Mouse (Mus musculus): ENCODE data around the gene Spats1.
"Not testable (repeated sequence)": the region's sequence is repeated elsewhere in the genome, so short reads cannot be mapped to it uniquely, and the experiment has no call there.

The Spats1 gene

DNA sequence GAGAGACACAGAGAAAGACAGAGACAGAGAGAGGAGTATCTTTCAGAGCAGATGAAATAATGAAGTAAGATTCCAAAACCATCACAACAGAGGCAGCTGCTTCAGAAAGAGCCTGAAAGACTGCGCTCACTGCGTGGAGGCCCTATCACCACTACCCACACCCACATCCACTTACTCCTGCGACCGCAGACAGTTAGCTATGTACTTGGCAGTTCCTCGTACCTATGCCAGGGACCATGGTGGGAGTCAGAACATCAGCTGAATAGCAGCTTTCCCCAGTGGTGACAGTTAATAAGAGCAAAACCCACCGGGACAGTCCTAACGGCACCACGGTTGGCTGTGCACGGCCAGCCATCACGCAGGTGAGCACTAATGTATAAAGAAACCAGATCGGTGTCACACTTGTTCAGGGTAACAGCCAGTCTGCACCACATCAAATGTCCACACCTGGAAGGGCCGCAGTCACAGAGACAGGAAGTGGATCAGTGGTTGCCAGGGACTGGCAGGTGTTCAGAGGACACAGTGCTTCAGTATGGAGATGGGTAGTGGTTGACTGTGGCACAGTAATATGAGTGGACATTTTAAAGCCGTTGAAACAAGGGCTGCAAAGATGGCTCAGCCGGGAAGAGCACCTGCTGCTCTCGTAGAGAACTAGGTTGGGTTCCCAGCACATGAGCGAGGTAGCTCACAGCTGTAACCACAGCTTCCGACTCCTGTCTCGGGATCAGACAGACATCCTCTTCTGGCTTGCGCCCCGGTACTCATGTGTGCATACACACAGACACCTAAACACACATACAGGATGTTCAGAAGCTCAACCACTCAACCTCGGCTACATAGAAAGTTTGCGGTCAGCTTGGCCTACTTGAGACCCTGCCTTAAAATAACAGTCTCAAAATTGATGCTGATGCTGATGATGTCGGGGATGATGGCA is 13.4 kb upstream of the Spats1 start:
- DNase-seq: no peak

- no peak for DNase-seq
Observed at GRCm38 (mm10) chr17:45487216-45487615, 12.0 kb upstream of the Spats1 start.

DNA sequence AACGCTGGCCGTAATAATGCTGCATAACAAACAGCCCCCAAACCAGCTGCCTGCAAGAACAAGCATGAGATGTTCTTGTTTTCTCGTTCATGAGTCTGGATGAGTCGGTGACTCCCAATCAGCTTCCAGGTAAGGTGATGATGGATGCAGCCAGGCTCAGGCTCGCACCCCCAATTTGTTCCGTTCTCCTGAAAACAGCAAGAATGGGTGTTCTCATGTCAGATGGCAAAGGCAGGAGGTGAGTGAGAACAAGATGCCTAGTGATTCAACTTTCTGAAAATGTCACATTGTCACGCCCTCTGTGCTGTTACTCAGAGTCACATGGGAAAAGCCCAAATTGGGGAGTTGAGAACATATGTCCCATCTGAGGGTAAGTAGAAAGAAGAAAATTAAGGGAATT is 10.4 kb upstream of the Spats1 start:
- no peak for DNase-seq

DNA sequence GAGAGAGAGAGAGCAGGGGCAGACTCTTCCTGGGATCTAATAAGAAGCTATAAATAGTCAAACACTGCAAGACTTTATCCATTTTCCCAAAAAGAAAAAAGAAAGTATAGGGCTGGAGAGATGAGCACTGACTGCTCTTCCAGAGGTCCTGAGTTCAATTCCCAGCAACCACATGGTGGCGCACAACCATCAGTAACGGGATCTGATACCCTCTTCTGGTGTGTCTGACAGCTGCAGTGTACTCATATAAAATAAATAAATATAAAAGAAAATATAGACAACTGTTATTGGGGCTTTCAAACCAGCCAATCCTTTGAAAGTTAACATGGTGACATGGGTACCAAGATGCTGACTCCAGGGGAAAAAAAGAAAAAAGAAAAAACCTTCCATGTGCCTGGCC is 5.2 kb upstream of the Spats1 start:
- DNase-seq: peak; percentile 53 to 61

GRCm38 (mm10) chr17:45478234-45478825 is 3.1 kb upstream of the Spats1 start:
- peak; percentile 96 to 97 for DNase-seq

- peak in 1 of 2 experiments; percentile 24 for DNase-seq
Observed at GRCm38 (mm10) chr17:45474146-45474545, 1.1 kb downstream of the Spats1 start.

DNA sequence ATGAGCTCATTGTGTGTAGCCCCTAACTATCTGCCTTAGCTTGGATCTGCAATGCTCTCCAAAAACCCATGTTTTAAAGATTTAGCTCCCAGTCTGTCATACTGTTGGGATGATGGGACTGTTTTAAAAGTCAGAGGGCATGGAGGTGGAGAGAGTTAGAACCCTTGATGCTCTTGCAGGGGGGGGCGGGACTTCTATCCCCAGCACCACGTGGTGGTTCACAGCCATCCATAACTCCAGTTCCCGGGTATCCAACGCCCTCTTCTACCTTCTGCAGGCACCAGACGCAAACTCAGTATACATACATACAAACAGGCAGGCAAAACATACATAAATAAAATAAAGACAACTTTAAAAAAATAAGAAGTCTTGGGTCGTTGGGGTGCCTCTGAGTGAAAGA is 1.5 kb downstream of the Spats1 start:
- DNase-seq: no peak

DNA sequence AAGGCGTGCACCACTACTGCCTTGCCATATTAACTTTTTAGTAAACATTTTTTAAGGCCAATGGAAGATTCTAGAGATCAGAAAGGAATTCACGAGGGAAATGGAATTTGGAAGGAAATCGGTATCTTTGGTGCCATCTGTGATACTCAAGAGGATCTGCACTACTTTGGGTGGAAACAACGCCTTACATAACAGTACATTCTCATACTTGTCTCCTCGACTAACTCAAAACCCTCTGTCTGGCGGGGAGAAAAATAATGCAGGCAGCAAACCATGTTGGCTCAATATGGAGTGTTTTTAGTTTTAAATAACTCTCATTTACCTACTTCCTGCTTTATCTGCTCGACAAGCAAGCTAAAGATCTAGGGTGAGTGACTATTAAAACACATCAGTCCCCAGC is 4.5 kb downstream of the Spats1 start:
- no peak for DNase-seq

DNA sequence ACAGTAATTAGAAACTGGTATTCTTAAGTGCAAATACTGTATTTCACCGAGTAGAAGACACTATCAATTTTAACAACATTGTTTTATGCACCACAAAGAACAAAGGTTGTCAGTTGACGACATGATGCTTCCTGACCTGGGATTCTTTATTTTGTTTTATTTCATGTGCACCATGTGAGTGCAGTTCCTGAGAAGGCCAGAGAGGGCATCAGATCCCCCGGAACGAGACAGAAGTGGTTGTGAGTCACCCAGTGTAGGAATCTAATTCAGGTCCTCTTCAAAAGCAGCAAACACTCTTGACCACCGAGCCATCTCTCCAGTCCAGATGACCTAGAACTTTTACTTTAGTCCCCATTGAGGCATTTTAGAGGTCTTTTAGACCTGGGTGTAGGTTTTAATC is 6.9 kb downstream of the Spats1 start:
- no peak for DNase-seq

DNA sequence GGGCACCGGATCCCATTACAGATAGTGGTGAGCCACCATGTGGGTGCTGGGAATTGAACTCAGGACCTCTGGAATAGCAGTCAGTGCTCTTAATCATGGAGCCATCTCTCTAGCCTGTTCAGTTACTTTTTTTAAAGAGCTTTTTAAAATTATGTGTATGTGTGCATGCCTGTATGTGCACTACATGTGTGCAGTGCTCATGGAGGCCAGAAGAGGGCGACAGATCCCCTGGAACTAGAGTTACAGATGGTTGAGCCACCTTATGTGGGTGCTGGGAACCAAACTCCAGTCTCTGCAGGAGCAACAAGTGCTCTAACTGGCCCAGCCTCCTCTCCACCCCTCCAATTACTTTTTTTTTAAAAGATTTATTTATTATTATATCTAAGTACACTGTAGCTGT is 8.5 kb downstream of the Spats1 start:
- DNase-seq: no peak

DNA sequence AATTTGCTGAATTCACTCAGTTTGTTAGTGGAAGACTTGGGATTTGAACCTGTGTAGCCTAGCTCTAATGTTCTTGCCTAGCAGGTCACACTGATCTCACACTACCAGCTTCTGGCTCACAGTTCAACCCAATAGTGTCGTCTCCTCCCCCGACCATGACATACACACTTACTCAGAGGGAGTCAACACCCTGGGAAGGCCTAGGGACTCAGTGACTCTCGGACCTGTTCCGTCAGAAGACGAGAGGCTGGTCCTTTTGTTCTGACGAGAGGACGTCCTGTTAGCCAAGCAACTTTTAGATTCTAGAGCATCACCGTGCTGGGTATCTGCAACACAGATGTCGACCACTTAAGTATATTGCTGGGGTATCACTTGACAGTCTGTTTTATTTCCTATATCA is 11.0 kb downstream of the Spats1 start:
- DNase-seq: no peak

DNA sequence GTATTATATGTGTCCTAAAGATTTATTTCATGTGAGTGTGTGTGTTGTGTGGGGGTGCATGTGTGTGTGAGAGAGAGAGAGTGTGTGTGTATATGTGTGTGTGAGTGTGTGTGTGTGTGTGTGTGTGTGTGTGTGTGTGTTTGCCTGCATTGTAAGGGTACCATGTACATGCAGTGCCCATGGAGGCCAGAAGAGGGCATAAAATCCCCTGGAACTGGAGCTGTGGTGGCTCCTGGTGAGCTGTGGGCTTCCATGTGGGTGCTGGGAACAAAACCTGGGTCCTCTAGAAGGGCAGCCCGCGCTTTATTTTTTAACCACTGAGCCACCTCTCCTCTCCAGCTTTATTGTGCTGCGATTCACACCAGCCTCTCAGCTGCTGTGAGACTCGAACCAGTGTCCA is 12.7 kb downstream of the Spats1 start:
- no peak for DNase-seq

GRCm38 (mm10) chr17:45459062-45459461 is 16.2 kb downstream of the Spats1 start:
- DNase-seq: no peak

DNA sequence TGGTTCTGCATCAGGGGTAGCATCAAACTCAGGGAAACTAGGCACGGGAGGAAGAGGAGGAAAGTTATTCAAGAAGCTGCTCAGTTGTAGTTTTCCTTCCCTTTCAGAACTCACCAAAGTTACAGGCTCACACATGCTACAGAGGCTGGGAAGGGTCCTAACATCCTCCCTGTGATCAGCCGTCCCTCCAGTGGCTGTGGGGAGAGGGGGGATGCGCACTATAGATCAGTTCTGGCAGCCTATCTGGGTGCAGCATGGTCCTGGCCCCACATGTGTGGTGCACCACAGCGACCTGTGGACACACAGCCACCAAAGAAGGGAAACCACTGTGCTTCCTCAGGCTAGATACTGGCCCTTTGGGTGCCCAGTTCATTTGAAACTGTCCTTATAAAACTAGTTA is 16.7 kb downstream of the Spats1 start:
- no peak for DNase-seq

GRCm38 (mm10) chr17:45457487-45457886 is 17.7 kb downstream of the Spats1 start:
- DNase-seq: peak in 1 of 2 experiments; percentile 35

DNA sequence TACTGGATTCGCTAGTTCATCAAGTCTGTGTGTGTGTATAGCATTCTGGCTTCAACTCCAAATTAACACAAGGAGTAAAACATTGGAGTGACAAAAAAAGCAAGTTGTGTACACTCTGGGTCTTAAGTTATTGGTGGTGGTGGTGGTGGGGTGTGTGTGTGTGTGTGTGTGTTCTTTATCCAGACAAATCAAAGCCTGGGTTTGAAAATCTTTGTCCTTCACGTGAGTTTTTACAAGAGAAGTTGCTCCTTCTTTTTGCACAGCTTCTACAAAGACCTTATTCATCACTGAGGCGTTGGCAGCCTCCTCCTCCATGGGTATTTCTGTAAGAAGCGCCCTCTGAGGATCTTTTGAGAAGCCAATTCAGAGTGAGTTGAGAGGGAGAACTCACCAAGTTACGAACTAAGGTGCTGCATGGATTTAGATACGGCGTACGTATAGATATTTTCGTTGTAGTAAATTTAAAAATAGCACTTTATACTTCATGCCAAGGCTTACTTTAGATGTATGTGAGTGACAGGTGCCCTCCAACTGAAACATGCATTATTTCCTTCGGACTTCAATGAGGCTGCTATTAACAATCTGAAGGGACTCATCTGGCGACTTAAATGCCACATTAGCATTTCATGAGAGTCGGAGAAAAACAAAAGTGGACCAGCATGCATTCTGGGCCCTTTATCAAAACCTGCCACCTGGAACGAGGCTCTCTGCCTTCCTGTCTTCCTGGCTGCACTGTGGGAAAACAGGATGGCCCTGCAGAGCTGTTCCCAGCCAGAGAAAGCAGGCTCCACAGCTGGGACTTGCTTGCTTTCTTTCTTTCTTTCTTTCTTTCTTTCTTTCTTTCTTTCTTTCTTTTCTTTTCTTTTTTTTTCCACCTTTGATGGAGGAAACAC is 18.7 kb downstream of the Spats1 start:
- DNase-seq: no peak

DNA sequence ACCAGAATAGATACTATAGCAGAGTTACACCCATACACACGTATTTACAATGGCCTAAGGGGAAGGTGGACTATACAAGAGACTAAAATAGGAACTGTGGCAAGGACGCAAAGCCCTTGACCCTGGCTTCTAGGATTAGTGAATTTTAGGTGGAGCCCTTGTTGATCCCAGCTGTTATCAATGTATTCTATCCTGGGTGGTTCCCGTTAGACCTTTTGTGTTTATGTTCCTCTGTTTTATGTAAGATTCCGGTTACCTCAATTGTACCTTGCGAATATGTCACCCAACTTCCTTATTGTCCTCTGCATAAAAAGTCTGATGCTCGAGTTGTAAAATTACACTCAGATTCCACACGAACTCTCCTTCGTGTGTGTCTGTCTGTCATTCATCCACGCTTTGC is 19.4 kb downstream of the Spats1 start:
- DNase-seq: not testable (repeated sequence)

DNA sequence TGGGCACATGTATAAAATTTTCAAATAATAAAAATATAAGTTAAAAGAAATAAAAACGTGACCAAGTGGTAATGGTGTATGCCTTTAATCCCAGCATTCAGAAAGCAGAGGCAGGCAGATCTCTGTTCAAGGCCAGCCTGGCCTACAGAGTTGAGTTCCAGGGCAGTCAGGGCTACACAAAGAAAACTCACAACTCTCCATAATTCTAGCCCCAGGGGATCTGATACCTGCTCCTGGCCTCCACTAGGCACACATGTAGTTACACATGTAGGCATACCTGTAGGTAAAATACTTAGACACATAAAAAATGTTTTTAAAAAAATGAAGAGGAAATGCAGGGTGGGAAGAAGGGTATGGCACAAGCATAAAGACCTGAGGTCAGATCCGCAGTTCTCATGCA is 20.4 kb downstream of the Spats1 start:
- DNase-seq: no peak

DNA sequence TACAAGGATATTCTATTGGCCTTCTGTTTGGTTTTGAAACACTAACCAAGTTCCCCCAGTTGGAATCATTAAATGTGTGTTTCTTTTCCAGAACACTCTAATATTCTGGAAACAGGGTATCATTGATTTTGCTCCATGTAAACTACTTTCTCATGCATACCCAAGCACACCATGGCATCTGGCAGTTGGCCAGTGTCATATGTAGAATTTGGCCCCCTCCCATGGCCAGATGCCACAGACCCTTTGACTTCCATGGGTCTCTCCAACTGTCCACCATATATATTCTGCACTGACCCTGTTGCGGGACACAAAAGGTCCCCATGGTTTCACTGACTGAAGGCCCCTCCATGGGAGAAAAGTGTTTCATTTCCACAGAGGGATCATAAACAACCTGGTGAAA is 22.9 kb downstream of the Spats1 start:
- DNase-seq: peak in 1 of 2 experiments; percentile 33

GRCm38 (mm10) chr17:45450153-45450552 is 25.1 kb downstream of the Spats1 start:
- DNase-seq: no peak

GRCm38 (mm10) chr17:45449586-45449985 is 25.6 kb downstream of the Spats1 start:
- no peak for DNase-seq

GRCm38 (mm10) chr17:45447063-45447462 is 28.2 kb downstream of the Spats1 start:
- no peak for DNase-seq

DNA sequence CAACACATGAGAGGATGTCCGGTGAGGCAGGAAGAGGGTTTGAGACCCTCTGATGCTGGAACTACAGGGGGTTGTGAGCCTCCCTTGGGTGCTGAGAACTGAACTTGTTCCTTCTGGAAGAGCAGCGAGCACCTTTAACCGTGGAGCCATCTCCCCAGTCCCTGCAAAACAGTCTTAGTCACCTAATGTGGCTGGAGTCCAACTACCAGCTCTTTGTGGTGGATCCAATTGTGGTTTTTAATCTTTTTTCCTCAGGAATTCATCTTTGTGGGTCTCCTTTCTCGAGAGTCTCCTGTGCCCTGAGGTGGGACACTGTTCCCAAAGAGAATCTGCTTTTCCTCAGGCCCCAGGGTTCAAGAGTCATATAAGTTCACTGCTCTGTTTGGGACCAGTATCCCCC is 29.3 kb downstream of the Spats1 start:
- no peak for DNase-seq

- no peak for DNase-seq
Observed at GRCm38 (mm10) chr17:45434262-45434590, 41.0 kb downstream of the Spats1 start.
